Mouse (Mus musculus) urinary bladder, postnatal 14 days (tissue): ENCODE data around the gene Mcl1.
"Not testable (repeated sequence)": the region's sequence is repeated elsewhere in the genome, so short reads cannot be mapped to it uniquely, and the experiment has no call there.

ENCODE experiments used
- DNase-seq: peaks from one replicate; pipeline ENCODE4 v3.0.0; 2021; ENCODE audit warnings: low spot score

Gene Mcl1

DNA sequence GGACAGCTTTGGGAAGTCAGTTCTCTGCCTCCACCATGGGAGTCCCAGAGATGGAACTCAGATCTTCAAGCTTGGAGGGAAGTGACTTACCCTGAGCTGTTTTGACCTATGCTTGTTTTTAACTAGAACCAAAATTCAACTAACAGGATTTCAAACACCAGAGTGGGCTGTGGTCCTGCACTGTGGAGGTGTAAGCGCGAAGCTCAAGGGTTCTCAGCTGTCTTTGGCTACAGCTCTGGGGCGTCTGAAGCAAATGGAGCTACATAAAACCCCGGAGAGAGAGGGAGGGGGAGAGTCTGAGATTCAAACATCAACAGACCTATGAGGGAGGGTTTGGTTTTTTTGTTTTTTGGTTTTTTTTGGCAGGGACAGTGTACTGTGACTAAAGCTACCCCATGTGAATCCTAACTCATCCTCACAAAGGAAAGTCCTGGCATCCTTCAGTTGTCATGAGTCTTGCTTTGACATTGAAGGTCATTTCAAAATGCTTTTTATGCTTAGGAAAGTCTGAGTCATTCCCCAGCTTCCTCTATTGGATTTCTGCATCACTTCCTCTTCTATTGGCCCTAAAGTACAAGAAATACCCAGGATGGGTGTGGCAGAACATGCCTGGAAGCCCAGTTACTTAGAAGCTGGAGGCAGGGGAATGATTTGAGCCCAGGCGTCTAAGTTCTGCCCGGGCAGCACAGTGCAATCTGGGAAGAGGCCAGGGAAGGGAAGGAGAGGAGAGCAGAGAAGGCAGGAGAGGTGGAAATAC is 8.1 kb upstream of the Mcl1 start:
- DNase-seq, result peak; percentile 57

GRCm38 (mm10) chr3:95651033-95651373 is 7.6 kb upstream of the Mcl1 start:
- no peak for DNase-seq

DNA sequence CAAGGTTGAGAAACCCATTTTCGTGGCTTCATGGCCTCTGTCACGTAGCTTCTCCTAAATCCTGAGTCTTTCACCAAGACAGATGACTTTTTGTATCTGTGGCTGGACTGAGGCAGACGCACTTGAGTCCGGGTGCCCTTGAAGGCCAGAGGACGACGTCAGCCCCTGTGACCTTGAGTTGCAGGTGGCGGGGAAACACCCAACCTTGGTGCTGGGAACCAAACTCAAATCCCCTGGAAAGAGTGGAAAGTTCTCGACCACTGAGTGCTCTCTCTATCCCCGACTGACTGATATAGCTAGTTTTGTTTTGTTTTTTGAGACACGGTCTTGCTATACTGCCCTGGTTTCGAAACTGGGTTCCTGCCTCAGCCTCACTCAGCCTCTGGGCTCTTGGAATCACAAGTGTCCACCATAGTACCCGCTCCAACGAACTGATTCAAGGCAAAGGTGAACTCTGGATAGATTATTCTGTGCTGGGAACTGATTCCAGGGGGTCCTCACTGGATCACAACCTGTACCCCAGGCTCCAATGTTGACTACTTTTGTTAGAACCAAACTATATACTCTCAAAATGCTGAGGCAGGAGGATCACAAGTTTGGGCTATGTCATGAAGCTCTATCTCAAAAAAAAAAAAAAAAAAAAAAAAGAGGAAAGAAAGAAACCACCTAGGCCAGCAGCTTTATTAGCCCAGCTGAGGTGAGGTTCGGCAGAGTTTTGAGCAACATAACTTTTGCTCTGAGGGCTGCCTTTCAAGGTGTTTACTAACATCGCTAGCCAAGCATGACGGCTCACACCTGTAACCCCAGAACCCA is 7.0 kb upstream of the Mcl1 start:
- no peak for DNase-seq

GRCm38 (mm10) chr3:95652204-95652811 is 6.3 kb upstream of the Mcl1 start:
- DNase-seq, result no peak

- no peak for DNase-seq
Measured at GRCm38 (mm10) chr3:95652871-95653270, 5.7 kb upstream of the Mcl1 start.

- DNase-seq, result no peak
Measured at GRCm38 (mm10) chr3:95653473-95654034, 5.0 kb upstream of the Mcl1 start.

DNA sequence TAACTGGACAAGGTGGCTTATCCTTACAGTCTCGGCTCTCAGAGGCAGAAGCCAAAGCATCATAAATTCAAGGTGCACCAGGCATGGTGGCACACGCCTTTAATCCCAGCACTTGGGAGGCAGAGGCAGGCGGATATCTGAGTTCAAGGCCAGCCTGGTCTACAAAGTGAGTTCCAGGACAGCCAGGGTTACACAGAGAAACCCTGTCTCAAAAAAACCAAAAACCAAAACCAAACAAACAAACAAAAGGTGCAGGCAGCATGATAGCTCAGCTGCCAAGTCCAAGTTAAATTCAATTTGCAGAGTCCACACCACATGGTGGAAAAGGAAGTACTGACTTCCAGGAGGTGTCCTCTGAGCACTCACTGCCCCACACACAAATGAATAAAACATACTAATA is 4.2 kb upstream of the Mcl1 start:
- not testable (repeated sequence) for DNase-seq

- DNase-seq, result no peak
Measured at GRCm38 (mm10) chr3:95655437-95655836, 3.2 kb upstream of the Mcl1 start.

DNA sequence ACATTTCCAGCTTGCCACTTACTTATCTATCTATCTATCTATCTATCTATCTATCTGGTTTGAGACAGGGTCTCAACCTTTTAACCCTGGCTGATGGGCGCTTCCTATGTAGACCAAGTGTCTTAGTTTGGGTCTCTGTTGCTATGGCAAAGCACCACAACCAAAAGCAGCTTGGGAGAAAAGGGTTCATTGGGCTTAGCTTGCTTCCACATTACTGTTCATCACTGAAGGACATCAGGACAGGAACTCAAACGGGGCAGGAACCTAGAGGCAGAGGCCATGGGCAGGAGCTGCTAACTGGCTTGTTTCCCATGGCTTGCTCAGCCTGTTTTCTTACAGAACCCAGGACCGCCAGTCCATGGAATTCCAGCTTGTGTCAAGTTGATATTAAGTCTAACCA is 1.5 kb upstream of the Mcl1 start:
- no peak for DNase-seq

DNA sequence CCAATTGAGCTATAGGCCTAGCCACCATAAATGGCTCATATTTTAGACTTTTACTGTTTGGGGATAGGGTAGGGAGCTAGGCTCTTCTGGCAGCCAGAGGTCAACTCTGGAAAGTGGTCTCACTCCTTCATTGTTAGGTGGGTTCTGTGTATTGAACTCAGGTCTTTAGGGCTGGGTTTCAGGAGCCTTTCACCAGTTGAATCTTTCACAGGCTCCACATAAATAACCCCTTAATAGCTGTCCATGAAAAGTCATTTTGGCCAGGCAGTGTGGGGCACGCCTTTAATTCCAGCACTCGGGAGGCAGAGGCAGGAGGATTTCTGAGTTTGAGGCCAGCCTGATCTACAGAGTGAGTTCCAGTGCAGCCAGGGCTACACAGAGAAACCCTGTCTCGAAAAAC is 877 bp upstream of the Mcl1 start:
- no peak for DNase-seq

DNA sequence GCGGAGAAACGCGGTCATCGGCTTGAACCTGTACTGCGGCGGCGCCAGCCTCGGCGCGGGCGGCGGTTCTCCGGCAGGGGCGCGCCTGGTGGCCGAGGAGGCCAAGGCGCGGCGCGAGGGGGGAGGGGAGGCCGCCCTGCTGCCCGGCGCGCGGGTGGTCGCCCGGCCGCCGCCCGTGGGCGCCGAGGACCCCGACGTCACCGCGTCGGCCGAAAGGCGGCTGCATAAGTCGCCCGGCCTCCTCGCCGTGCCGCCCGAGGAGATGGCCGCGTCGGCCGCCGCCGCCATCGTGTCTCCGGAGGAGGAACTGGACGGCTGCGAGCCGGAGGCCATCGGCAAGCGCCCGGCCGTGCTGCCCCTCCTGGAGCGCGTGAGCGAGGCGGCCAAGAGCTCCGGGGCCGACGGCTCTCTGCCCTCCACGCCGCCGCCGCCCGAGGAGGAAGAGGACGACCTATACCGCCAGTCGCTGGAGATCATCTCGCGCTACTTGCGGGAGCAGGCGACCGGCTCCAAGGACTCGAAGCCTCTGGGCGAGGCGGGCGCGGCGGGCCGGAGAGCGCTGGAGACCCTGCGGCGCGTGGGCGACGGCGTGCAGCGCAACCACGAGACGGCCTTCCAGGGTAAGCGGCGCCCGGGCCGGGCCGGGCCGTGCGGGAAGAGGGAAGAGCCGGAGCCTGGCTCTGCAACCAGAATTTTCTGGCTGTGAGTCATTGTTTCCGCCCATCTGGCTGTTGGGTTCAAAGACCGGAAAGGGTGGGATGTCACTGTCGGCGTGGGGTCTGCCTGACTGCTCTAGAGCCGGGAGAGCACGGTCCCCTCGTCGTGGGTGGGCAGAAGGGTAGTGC is 502 bp downstream of the Mcl1 start:
- peak; percentile 76 for DNase-seq

DNA sequence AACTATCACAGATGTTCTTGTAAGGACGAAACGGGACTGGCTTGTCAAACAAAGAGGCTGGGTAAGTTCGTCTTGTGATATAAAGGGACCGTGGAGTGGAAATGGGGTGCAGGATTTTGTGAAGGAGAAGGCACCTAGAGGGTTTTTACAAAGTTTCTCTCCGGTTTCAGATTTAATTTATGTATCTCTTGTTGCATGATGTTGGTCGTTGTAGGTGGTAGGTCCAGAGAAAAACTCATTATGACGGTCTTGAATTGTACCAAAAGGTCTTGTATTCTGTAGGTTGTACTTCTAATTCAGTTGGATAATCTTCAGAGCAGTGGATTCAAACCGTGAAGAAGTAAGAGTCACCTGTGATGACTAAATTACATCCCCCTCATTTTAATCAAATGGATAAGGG is 1.4 kb downstream of the Mcl1 start:
- DNase-seq, result no peak

GRCm38 (mm10) chr3:95660788-95661478 is 2.3 kb downstream of the Mcl1 start:
- no peak for DNase-seq

DNA sequence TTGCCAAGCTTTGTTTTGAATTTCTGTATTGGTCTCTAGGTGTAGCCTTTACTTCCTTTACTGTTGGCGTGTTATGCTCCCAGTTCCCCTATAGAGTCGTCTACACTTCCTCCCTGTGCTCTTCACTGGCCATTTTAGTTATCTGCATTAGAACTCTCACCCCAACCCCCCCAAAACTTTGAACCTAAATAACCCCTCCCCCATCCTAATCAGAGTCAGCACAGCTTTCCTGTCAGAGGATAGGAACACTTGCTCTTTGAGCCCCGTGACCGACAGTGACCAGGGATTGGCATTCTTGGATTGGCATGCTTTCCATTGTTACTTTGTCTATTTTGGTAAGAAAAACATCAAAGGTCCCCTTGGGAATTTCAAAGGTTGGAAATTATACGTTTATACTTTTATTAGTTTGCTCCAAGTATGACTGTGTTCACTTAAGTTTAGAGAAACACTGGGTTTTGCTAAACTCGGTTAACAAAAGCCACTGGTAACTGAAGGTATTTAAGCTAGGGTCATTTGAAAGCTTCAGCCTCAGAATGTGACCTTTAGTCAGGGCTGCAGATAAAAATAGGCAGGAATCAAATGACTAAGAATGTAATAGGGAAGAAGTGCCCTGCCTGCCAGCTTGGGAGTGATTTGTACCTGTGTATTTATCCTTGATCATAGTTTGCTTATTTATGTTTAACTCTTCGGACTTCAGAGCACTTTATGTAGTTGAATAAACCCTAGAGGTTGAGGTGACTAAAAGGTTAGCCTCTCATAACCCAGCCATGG is 3.5 kb downstream of the Mcl1 start:
- DNase-seq, result no peak

DNA sequence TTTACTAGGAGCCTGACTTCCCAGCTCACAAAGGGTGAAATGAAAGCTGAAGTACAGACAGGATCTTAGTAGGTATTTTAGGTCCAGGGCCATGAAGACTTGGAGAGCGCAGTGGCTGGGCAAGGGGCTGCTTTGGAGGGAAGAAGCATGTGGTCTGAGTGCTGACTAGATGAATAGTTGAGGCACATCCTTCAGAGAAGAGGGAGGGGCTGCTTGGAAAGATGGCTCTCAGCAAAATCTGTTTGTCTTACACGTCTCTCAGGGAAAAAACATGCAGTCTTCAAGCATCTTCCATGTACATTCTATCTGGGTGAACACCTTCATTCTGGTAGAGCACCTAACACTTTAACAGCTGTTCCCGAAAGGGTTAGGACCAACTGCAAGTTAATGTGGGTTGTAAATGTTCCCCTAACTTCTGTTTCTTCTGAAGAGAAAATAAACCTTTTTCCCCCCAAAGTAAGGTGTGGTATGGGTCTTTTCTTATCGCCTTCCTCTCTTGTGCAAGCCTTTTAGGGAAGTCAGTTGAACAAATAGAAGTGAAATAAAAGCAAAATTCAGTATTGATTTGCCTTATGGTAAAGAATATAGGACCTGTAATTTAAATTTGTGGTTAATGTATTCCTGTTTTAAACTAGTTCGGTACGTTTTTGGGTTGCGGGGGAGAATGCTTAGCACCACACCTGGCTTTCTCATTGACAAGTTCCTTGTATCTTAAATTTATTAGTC is 4.3 kb downstream of the Mcl1 start:
- no peak for DNase-seq

DNA sequence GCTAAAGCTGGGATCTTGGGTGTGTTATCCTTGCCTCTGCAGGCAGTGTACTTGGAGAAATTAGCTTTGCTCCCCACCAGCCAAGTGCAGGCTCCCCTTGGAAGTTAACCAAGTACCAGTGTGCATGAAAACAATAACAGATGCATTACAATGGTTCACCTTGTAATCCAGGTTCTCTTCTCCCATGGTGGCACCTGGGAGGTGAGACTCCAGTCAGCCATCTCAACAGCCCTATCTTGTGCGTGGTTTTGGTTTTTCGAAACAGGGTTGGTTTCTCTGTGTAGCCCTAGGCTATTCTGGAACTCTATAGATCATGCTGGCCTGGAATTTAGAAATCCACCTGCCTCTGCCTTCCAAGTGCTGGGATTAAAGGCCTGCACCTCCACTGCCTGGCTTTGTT is 4.9 kb downstream of the Mcl1 start:
- DNase-seq, result no peak

DNA sequence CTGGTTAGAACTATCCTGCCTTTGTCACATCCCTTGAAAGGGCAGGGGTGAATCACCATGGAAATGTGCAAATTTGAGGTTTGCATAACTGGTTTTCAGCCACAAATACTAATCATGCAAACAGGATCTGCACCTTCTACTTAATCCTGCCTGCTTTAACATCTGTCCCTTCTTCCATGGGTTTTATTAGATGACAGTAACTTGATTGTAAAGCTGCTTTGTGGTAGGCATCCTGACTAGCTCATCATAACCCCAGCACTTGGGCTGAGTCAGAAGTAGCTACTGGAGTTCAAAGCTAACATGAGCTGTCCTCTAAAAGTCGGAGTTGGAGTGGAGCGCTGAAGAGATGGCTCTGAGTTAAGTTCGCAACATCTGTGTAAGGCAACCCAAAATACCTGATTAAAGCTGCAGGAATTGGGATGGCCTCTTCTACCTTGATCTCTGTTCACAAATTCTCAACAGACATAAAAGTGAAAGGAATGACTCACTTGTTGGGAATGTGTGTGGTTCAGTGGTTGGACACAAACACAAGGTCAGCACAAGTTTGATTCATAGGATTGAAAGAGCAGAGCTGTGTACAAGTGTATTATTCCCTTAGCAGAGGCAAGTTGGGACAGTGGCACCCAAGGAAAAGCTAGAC is 5.5 kb downstream of the Mcl1 start:
- no peak for DNase-seq

GRCm38 (mm10) chr3:95664940-95665352 is 6.4 kb downstream of the Mcl1 start:
- DNase-seq, result no peak

- peak; percentile 89 for DNase-seq
Measured at GRCm38 (mm10) chr3:95666124-95666844, 7.7 kb downstream of the Mcl1 start.
